Comparison of ENCODE assay signal across 7 mouse cellular contexts in genomic region chr9:59660421-59660820, GRCm38 (mm10). TPM values are rescaled to one million over a fixed set of nuclear protein-coding genes. Genes with fewer than 3 reads are reported as not detected.
DNase-seq lines count a peak whose midpoint lies in the region; ATAC-seq and TF ChIP-seq lines count a peak whose summit lies in the region.

No protein-coding gene starts in this region.

- no peaks in the 10 kb centered on the region for H3K27me3 ChIP-seq in forebrain, postnatal 0 days (ENCODE audit: insufficient read depth, low read length)
- H3K27me3 ChIP-seq in hindbrain, postnatal 0 days (ENCODE audit: insufficient read depth, low read length), result no peaks in the 10 kb centered on the region
- H3K27me3 ChIP-seq in liver, embryonic 16.5 days (ENCODE audit: control insufficient read depth, insufficient read depth, low read depth, low read length), result peaks cover 75% of the 10 kb centered on the region
- H3K27me3 ChIP-seq in stomach, postnatal 0 days (ENCODE audit: control insufficient read depth, insufficient read depth, low read length), result no peaks in the 10 kb centered on the region

- ATAC-seq in forebrain, postnatal 0 days, result no peak
- no peak for ATAC-seq in hindbrain, postnatal 0 days
- ATAC-seq in liver, embryonic 16.5 days (ENCODE audit: low read depth), result no peak
- no peak for ATAC-seq in stomach, postnatal 0 days (ENCODE audit: low FRiP score, low TSS enrichment)

- H3K9ac ChIP-seq in forebrain, postnatal 0 days, result no peak overlapping the region
- H3K9ac ChIP-seq in hindbrain, postnatal 0 days (replicated peaks; ENCODE audit: low read length), result 0 out of 2 replicates have a peak overlapping the region, but pooled peaks have one; percentile 19
- no peak overlapping the region for H3K9ac ChIP-seq in liver, embryonic 16.5 days (ENCODE audit: low read depth, low read length)
- 0 out of 2 replicates have a peak overlapping the region, but pooled peaks have one; percentile 2 for H3K9ac ChIP-seq in stomach, postnatal 0 days (ENCODE audit: low read length)

- TF ChIP-seq CTCF in bone marrow, adult 2 months (IDR thresholded peaks at IDR 0.05; ENCODE audit: control insufficient read depth, insufficient read depth, low read length), result no peak
- no peak for TF ChIP-seq CTCF in forebrain, postnatal 0 days (IDR thresholded peaks at IDR 0.05; ENCODE audit: low read depth)
- no peak for TF ChIP-seq CTCF in hindbrain, postnatal 0 days (IDR thresholded peaks at IDR 0.05; ENCODE audit: low read depth)
- TF ChIP-seq CTCF in stomach, postnatal 0 days (IDR thresholded peaks at IDR 0.05; ENCODE audit: low read depth), result no peak

- peak; percentile 20 for DNase-seq in MN1 (ENCODE audit: low spot score)
- no peak for DNase-seq in forebrain, postnatal 0 days
- peak; percentile 52 for DNase-seq in hindbrain, postnatal 0 days (ENCODE audit: low spot score)
- DNase-seq in stomach, postnatal 0 days (ENCODE audit: low spot score), result no peak
- DNase-seq in layer of hippocampus, postnatal 36 days, result no peak

- TF ChIP-seq EP300 in stomach, postnatal 0 days (optimal IDR thresholded peaks at IDR 0.05), result no peak

- no peak for TF ChIP-seq POLR2A in bone marrow, adult 2 months (IDR thresholded peaks at IDR 0.05; ENCODE audit: borderline replicate concordance, control insufficient read depth, low read depth, low read length)

- H3K9me3 ChIP-seq in forebrain, postnatal 0 days (ENCODE audit: low read length), result no peaks in the 10 kb centered on the region
- no peaks in the 10 kb centered on the region for H3K9me3 ChIP-seq in hindbrain, postnatal 0 days (ENCODE audit: low read length)
- H3K9me3 ChIP-seq in liver, embryonic 16.5 days (replicated peaks; ENCODE audit: control insufficient read depth, low read length), result no peaks in the 10 kb centered on the region
- H3K9me3 ChIP-seq in stomach, postnatal 0 days (ENCODE audit: control insufficient read depth, low read length), result no peaks in the 10 kb centered on the region

- H3K36me3 ChIP-seq in forebrain, postnatal 0 days (ENCODE audit: insufficient read depth), result peaks cover 17% of the 10 kb centered on the region
- H3K36me3 ChIP-seq in hindbrain, postnatal 0 days (ENCODE audit: insufficient read depth, low read length), result peaks cover 9% of the 10 kb centered on the region; the same call in 1 of the 2 replicates
- no peaks in the 10 kb centered on the region for H3K36me3 ChIP-seq in liver, embryonic 16.5 days (ENCODE audit: control insufficient read depth, insufficient read depth)
- no peaks in the 10 kb centered on the region for H3K36me3 ChIP-seq in stomach, postnatal 0 days (ENCODE audit: control insufficient read depth, insufficient read depth, low read length)

- peaks cover 4% of the 10 kb centered on the region; the same call in 1 of the 2 replicates for H3K4me1 ChIP-seq in bone marrow, adult 2 months (ENCODE audit: control insufficient read depth, insufficient read depth, low read length)
- H3K4me1 ChIP-seq in forebrain, postnatal 0 days (ENCODE audit: insufficient read depth), result peaks cover 32% of the 10 kb centered on the region
- peaks cover 40% of the 10 kb centered on the region for H3K4me1 ChIP-seq in hindbrain, postnatal 0 days (ENCODE audit: insufficient read depth, low read length)
- peaks cover 22% of the 10 kb centered on the region for H3K4me1 ChIP-seq in liver, embryonic 16.5 days (ENCODE audit: control insufficient read depth, low read depth, low read length)
- peaks cover 18% of the 10 kb centered on the region for H3K4me1 ChIP-seq in stomach, postnatal 0 days (replicated peaks; ENCODE audit: control insufficient read depth, insufficient read depth)

- H3K27ac ChIP-seq in bone marrow, adult 2 months (ENCODE audit: control insufficient read depth, insufficient read depth, low read depth, low read length, poor library complexity), result peak overlapping the region; percentile 49
- H3K27ac ChIP-seq in forebrain, postnatal 0 days (ENCODE audit: low read depth, low read length), result no peak overlapping the region
- H3K27ac ChIP-seq in hindbrain, postnatal 0 days, result peak overlapping the region; percentile 75
- H3K27ac ChIP-seq in liver, embryonic 16.5 days (ENCODE audit: low read length), result no peak overlapping the region
- H3K27ac ChIP-seq in stomach, postnatal 0 days (replicated peaks), result no peak overlapping the region

- peak overlapping the region; percentile 4; the same call in 1 of the 2 replicates for H3K4me2 ChIP-seq in forebrain, postnatal 0 days (ENCODE audit: low read depth)
- peak overlapping the region; percentile 83 for H3K4me2 ChIP-seq in hindbrain, postnatal 0 days (ENCODE audit: low read depth, low read length)
- peak overlapping the region; percentile 13; the same call in 1 of the 2 replicates for H3K4me2 ChIP-seq in liver, embryonic 16.5 days (ENCODE audit: low read depth, low read length)
- H3K4me2 ChIP-seq in stomach, postnatal 0 days (replicated peaks; ENCODE audit: low read depth), result no peak overlapping the region

- peak overlapping the region; percentile 40 for H3K4me3 ChIP-seq in bone marrow, adult 2 months (replicated peaks; ENCODE audit: control insufficient read depth, low read depth, low read length)
- H3K4me3 ChIP-seq in forebrain, postnatal 0 days (ENCODE audit: low read depth, low read length), result no peak overlapping the region
- no peak overlapping the region for H3K4me3 ChIP-seq in hindbrain, postnatal 0 days (ENCODE audit: low read length)
- no peak overlapping the region for H3K4me3 ChIP-seq in liver, embryonic 16.5 days (ENCODE audit: low read depth, low read length)
- H3K4me3 ChIP-seq in stomach, postnatal 0 days (ENCODE audit: low read depth, low read length), result no peak overlapping the region

- WGBS in bone marrow, adult 2 months, result 16% methylated on average over 10 of the region's 10 CpGs
- WGBS in forebrain, postnatal 0 days, result 41% methylated on average over 10 of the region's 10 CpGs
- 25% methylated on average over 10 of the region's 10 CpGs for WGBS in hindbrain, postnatal 0 days
- whole genome bisulfite sequencing in liver, embryonic 16.5 days (ENCODE audit: insufficient replicate concordance), result 31% methylated on average over 10 of the region's 10 CpGs
- WGBS in stomach, postnatal 0 days, result 55% methylated on average over 10 of the region's 10 CpGs

RNA-seq across cellular contexts. Expression of gene Pkm, which starts 4.3 kb away (rescaled TPM):
- polyA plus RNA-seq in bone marrow, adult 2 months (2011; ENCODE audit: insufficient read depth, insufficient read length, low replicate concordance, missing spikeins), result 121 and 351 TPM in 2 replicates
- total RNA-seq in forebrain, postnatal 0 days (2014; rRNA removed), result 677 and 762 TPM in 2 replicates
- 764 and 783 TPM in 2 replicates for polyA plus RNA-seq in forebrain, postnatal 0 days (2015; fragmentation: Nextera tagmentation; extraction: Ambion mirVana)
- 945 and 948 TPM in 2 replicates for total RNA-seq in hindbrain, postnatal 0 days (2014; rRNA removed)
- polyA plus RNA-seq in hindbrain, postnatal 0 days (2015; fragmentation: Nextera tagmentation; extraction: Ambion mirVana), result 864 and 883 TPM in 2 replicates
- polyA plus RNA-seq in liver, embryonic 16.5 days (2015; fragmentation: Nextera tagmentation; extraction: Ambion mirVana), result 152 and 158 TPM in 2 replicates
- polyA plus RNA-seq in stomach, postnatal 0 days (2015; fragmentation: Nextera tagmentation; extraction: Ambion mirVana), result 472 and 500 TPM in 2 replicates
- 1,000 to 10,000 TPM; 1,284 to 1,365 TPM for total RNA-seq in layer of hippocampus, postnatal 36 days (2021)

RNA-seq across cellular contexts. Expression of gene Gramd2, which starts 19.5 kb away (rescaled TPM):
- 2.8 TPM in 1 of 2 replicates, not detected in the other for polyA plus RNA-seq in bone marrow, adult 2 months (2011; ENCODE audit: insufficient read depth, insufficient read length, low replicate concordance, missing spikeins)
- total RNA-seq in forebrain, postnatal 0 days (2014; rRNA removed), result 5.7 and 8.6 TPM in 2 replicates
- 4.7 and 5.3 TPM in 2 replicates for polyA plus RNA-seq in forebrain, postnatal 0 days (2015; fragmentation: Nextera tagmentation; extraction: Ambion mirVana)
- total RNA-seq in hindbrain, postnatal 0 days (2014; rRNA removed), result 5.0 and 11.2 TPM in 2 replicates
- polyA plus RNA-seq in hindbrain, postnatal 0 days (2015; fragmentation: Nextera tagmentation; extraction: Ambion mirVana), result 2.9 and 4.0 TPM in 2 replicates
- polyA plus RNA-seq in liver, embryonic 16.5 days (2015; fragmentation: Nextera tagmentation; extraction: Ambion mirVana), result 0.25 and 0.27 TPM in 2 replicates
- polyA plus RNA-seq in stomach, postnatal 0 days (2015; fragmentation: Nextera tagmentation; extraction: Ambion mirVana), result 5.9 and 6.7 TPM in 2 replicates
- 1 to 10 TPM; 5.0 to 6.9 TPM for total RNA-seq in layer of hippocampus, postnatal 36 days (2021)

RNA-seq across cellular contexts. Expression of gene Parp6, which starts 43.3 kb away (rescaled TPM):
- polyA plus RNA-seq in bone marrow, adult 2 months (2011; ENCODE audit: insufficient read depth, insufficient read length, low replicate concordance, missing spikeins), result 18.6 and 41.4 TPM in 2 replicates
- total RNA-seq in forebrain, postnatal 0 days (2014; rRNA removed), result 133 and 137 TPM in 2 replicates
- 181 and 195 TPM in 2 replicates for polyA plus RNA-seq in forebrain, postnatal 0 days (2015; fragmentation: Nextera tagmentation; extraction: Ambion mirVana)
- 123 and 129 TPM in 2 replicates for total RNA-seq in hindbrain, postnatal 0 days (2014; rRNA removed)
- 136 and 156 TPM in 2 replicates for polyA plus RNA-seq in hindbrain, postnatal 0 days (2015; fragmentation: Nextera tagmentation; extraction: Ambion mirVana)
- polyA plus RNA-seq in liver, embryonic 16.5 days (2015; fragmentation: Nextera tagmentation; extraction: Ambion mirVana), result 3.5 and 4.3 TPM in 2 replicates
- polyA plus RNA-seq in stomach, postnatal 0 days (2015; fragmentation: Nextera tagmentation; extraction: Ambion mirVana), result 13.3 and 14.9 TPM in 2 replicates
- 100 to 1,000 TPM; 131 to 142 TPM for total RNA-seq in layer of hippocampus, postnatal 36 days (2021)

Comparison
In these comparisons a context has a peak if more than half of its experiments do, and no peak if none do; other contexts are left out.
1. DNase-seq: peak in MN1 (single experiment) and hindbrain, postnatal 0 days (single experiment); none in forebrain, postnatal 0 days (single experiment), stomach, postnatal 0 days (single experiment) and layer of hippocampus, postnatal 36 days (0 of 2).
2. H3K27ac ChIP-seq: peak in bone marrow, adult 2 months (single experiment) and hindbrain, postnatal 0 days (single experiment); none in forebrain, postnatal 0 days (single experiment), liver, embryonic 16.5 days (single experiment) and stomach, postnatal 0 days (single experiment).
3. H3K9ac ChIP-seq: peak in hindbrain, postnatal 0 days (single experiment) and stomach, postnatal 0 days (single experiment); none in forebrain, postnatal 0 days (single experiment) and liver, embryonic 16.5 days (single experiment).